Mouse (Mus musculus) cerebellum, adult 11-12 months (tissue): ENCODE data around the gene Bicral.

Source experiments
- DNase-seq: peaks from one replicate; pipeline ENCODE4 v3.0.0; 2022

The Bicral gene

GRCm38 (mm10) chr17:46857903-46858748 lies at the start of gene Bicral:
TSS of gene Bicral (minus strand) at chr17:46858482.
- DNase-seq = peak; percentile 77

GRCm38 (mm10) chr17:46903876-46904490 lies 45.7 kb upstream of the Bicral start:
- peak; percentile 81 for DNase-seq

GRCm38 (mm10) chr17:46900941-46901340 lies 42.7 kb upstream of the Bicral start:
- DNase-seq = no peak

GRCm38 (mm10) chr17:46897221-46897950 lies 39.1 kb upstream of the Bicral start:
- DNase-seq = no peak

GRCm38 (mm10) chr17:46895426-46895825 lies 37.1 kb upstream of the Bicral start:
- DNase-seq = no peak

GRCm38 (mm10) chr17:46890843-46891594 lies 32.7 kb upstream of the Bicral start:
- DNase-seq = peak; percentile 75

- peak; percentile 98 for DNase-seq
Measured at GRCm38 (mm10) chr17:46890116-46890815, 32.0 kb upstream of the Bicral start, which contains the start of gene Tbcc. TSS of gene Tbcc (plus strand) at chr17:46890684.

- peak; percentile 91 for DNase-seq
Measured at GRCm38 (mm10) chr17:46889450-46890084, 31.3 kb upstream of the Bicral start.

GRCm38 (mm10) chr17:46888511-46889212 lies 30.4 kb upstream of the Bicral start:
- DNase-seq = peak; percentile 64

- DNase-seq = no peak
Measured at GRCm38 (mm10) chr17:46885910-46886643, 27.8 kb upstream of the Bicral start.

- no peak for DNase-seq
Measured at GRCm38 (mm10) chr17:46885218-46885909, 27.1 kb upstream of the Bicral start.

- DNase-seq = no peak
Measured at GRCm38 (mm10) chr17:46884766-46885165, 26.5 kb upstream of the Bicral start.

GRCm38 (mm10) chr17:46883107-46883506 lies 24.8 kb upstream of the Bicral start:
- DNase-seq = no peak

- DNase-seq = no peak
Measured at GRCm38 (mm10) chr17:46881728-46882127, 23.4 kb upstream of the Bicral start.

- DNase-seq = no peak
Measured at GRCm38 (mm10) chr17:46880322-46880721, 22.0 kb upstream of the Bicral start.

- DNase-seq = no peak
Measured at GRCm38 (mm10) chr17:46879841-46880311, 21.6 kb upstream of the Bicral start.

- DNase-seq = no peak
Measured at GRCm38 (mm10) chr17:46877061-46877460, 18.8 kb upstream of the Bicral start.

GRCm38 (mm10) chr17:46876371-46876950 lies 18.2 kb upstream of the Bicral start:
- no peak for DNase-seq

GRCm38 (mm10) chr17:46875626-46876025 lies 17.3 kb upstream of the Bicral start:
- no peak for DNase-seq
